Mouse (Mus musculus): ENCODE results near the gene Chst3. TPM values are rescaled to one million over a fixed set of nuclear protein-coding genes. Genes with fewer than 3 reads are reported as not detected.
"Not testable (repeated sequence)": the region's sequence is repeated elsewhere in the genome, so short reads cannot be mapped to it uniquely, and the experiment has no call there.

The Chst3 gene
- polyA plus RNA-seq, 1 experiment, result 21.7 TPM

DNA sequence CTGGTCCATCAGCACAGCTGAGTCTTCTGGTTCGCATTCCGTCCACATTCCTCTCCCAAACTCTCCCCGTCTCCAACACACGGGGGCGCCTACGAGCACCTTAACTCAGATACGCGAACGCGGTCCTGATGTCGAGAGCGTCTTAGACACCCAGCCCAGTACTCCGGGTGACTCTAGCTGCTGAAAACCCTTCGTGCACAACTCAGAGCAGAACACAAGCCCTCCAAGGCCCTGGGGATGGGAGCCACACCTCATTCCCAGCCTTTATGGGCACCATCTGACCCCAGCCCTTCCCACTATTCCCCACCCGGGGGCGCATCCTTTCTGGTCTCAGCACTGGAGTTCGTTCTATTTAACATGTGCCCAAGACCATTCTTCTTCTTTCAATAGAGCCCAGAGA lies 27.3 kb downstream of the Chst3 start:
- WGBS, result under 1% methylated on average over 17 of the region's 17 CpGs
- peaks cover 3% of the 10 kb centered on the region; the same call in 1 of the 2 replicates for H3K4me1 ChIP-seq (ENCODE audit: control insufficient read depth, insufficient read depth, low read length)
- no peak overlapping the region for H3K4me3 ChIP-seq (replicated peaks; ENCODE audit: extremely low read depth, low read depth, low read length)
- peak; percentile 71 for TF ChIP-seq CTCF (IDR thresholded peaks at IDR 0.05; ENCODE audit: insufficient read depth, low read length)
- TF ChIP-seq POLR2A (IDR thresholded peaks at IDR 0.05; ENCODE audit: borderline replicate concordance, extremely low read depth, low read depth, low read length), result no peak
- DNase-seq, result peak; percentile 69

DNA sequence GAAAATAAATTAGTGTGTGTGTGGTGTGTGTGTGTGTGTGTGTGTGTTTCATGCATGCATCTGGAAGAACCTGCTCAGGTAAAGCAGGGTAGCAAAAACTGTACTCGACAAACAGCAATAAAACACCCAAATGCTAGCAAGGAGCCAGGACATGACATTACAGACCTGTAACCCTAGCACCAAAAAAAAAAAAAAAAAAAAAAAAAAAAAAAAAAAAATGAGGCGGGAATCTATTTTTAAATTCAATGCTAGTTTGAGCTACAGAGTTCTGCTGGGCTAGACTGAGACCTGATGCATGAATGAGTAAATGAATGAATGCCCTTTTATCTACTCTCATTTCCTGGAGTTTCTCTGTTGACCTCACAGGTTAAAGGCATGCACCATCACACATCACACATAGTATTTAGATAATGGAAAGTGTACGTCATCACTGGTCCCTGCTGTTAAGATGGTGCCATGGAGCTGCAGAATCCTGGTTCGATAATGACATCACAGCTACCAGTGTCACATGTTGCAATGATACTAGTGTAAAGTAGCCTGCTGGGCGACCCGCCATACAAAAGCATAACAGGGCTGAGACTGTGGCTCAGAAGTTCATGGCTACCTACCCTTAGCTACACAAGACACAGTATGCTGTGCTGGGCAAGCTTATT lies 29.4 kb downstream of the Chst3 start:
- 0 out of 2 replicates have a peak, but pooled peaks cover 3% of the 10 kb centered on the region for H3K4me1 ChIP-seq (ENCODE audit: control insufficient read depth, insufficient read depth, low read length)
- TF ChIP-seq CTCF (IDR thresholded peaks at IDR 0.05; ENCODE audit: insufficient read depth, low read length) (no peak), POLR2A (IDR thresholded peaks at IDR 0.05; ENCODE audit: borderline replicate concordance, extremely low read depth, low read depth, low read length) (no peak)
- H3K4me3 ChIP-seq (replicated peaks; ENCODE audit: extremely low read depth, low read depth, low read length), result no peak overlapping the region
- 85% methylated on average over 6 of the region's 6 CpGs for WGBS
- no peak for DNase-seq

DNA sequence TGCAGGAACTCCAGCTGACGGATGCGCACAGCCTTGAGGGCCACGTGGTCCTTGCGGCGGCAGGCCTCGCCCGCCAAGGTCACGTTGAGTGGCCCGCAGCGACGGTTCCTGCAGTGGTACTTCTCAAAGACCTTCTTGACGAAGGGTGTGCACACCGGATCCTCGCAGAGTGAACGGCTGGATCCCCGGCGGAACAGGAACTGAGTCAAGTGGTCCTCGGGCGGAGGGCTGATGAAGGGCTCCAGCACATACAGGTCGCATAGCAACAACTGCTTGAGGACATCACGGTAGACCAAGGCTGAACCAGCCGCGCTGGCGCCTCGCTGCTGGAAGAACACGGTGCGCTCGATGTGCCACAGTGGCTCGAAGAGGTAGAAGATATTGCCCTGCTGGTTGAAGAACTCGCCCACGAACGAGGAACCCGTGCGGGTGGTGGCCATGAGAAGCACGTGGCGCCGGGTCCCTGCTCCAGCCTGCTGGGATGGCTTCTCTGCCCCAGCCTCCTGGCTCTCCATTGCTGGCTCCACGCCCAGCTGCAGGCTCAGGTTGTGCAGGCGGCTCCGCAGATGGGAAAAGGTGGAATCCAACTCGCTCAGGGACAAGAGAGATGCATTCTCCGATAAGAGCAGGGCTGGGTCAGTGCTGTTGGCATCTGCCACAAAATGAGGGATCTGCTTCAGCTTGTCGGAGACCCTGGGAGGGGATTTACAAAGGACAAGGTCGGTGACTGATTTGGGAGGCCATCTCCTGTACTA lies 32.7 kb downstream of the Chst3 start:
- no peak for TF ChIP-seq POLR2A (IDR thresholded peaks at IDR 0.05; ENCODE audit: borderline replicate concordance, extremely low read depth, low read depth, low read length)
- no peak for TF ChIP-seq CTCF (IDR thresholded peaks at IDR 0.05; ENCODE audit: insufficient read depth, low read length)
- WGBS, result 74% methylated on average over 44 of the region's 44 CpGs
- no peaks in the 10 kb centered on the region for H3K4me1 ChIP-seq (ENCODE audit: control insufficient read depth, insufficient read depth, low read length)
- DNase-seq, result peak; percentile 26
- no peak overlapping the region for H3K4me3 ChIP-seq (replicated peaks; ENCODE audit: extremely low read depth, low read depth, low read length)

DNA sequence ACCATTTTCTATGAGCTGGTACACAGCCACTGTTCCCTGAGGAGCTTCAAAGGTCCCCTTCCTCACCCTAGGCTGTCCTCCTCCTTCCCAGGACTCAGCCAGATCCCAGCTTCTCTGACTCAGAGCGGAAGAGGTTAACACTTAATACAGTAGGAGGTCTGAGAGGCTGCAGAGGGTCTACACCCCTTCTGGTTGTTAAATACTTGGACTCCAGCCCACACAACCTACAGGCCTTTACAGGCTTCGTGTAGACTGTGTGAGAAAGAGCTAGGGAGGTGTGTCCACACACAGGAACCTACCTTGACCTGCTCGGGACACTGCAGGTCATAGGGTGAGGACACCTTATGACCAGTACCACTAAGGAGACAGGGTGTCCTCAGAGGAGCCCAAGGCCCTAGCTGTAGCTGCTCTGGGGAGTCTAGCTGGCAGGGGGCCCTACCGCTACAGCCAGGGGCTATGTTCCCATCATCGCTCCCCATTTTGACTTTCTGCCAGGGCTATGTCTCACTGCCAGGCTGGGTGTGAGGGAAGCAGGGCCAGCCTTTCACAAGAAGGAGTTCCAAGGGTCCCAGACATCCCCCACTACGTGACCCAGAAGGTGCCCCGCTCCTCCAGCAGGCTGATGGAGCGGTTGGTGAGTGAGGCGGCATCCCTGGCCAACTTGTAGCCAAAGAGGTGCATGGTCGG lies 33.9 kb downstream of the Chst3 start:
- Histone ChIP-seq H3K4me1 (ENCODE audit: control insufficient read depth, insufficient read depth, low read length) (no peaks in the 10 kb centered on the region), H3K4me3 (replicated peaks; ENCODE audit: extremely low read depth, low read depth, low read length) (no peak overlapping the region)
- no peak for DNase-seq
- 70% methylated on average over 10 of the region's 10 CpGs for WGBS
- TF ChIP-seq POLR2A (IDR thresholded peaks at IDR 0.05; ENCODE audit: borderline replicate concordance, extremely low read depth, low read depth, low read length) (no peak), CTCF (IDR thresholded peaks at IDR 0.05; ENCODE audit: insufficient read depth, low read length) (no peak)

DNA sequence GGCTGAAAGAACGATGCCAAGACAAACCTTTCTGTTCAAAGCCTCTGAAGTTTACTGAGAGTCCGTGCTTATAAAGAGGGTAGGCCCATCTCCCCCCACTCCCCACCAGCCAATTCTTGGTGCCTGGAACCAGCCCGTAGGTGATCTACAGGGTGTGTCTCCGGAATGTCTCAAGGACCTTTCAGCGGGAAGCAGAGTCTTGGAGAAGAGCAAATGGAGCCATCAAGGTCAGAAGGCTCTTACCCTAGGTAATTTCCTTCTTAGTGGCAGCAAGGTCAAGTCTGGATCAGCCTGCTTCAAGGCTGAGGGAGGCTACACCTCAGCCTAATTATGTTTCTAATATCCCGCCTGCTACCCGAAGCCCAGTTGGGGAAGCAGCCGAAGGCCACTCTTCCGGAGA lies 43.8 kb downstream of the Chst3 start:
- 91% methylated on average over 9 of the region's 9 CpGs for WGBS
- H3K4me1 ChIP-seq (ENCODE audit: control insufficient read depth, insufficient read depth, low read length); DNase-seq; H3K4me3 ChIP-seq (replicated peaks; ENCODE audit: extremely low read depth, low read depth, low read length): not testable (repeated sequence)

DNA sequence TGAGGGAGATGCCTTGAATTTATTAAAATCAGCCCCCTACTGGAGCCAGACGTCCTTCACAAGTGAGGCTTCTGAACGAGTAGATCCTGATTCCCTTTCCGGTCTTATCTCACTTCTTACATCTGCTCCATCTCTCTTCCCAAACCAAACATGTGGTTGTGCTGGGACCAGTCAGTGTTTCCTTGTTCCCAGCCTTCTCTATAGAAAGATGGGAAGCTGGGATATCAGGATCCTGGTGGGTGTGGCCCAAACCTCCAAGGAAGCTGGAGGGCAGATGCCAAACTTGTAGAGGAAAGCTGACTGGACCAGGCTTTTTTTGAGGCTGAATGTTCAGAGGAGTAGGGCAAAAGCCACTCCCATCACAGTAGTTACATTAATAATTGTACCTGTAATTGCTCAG lies 44.6 kb downstream of the Chst3 start:
- TF ChIP-seq POLR2A (IDR thresholded peaks at IDR 0.05; ENCODE audit: borderline replicate concordance, extremely low read depth, low read depth, low read length) (no peak), CTCF (IDR thresholded peaks at IDR 0.05; ENCODE audit: insufficient read depth, low read length) (no peak)
- no peak for DNase-seq
- 54% methylated on average over 3 of the region's 3 CpGs for WGBS
- Histone ChIP-seq H3K4me1 (ENCODE audit: control insufficient read depth, insufficient read depth, low read length) (no peaks in the 10 kb centered on the region), H3K4me3 (replicated peaks; ENCODE audit: extremely low read depth, low read depth, low read length) (no peak overlapping the region)

DNA sequence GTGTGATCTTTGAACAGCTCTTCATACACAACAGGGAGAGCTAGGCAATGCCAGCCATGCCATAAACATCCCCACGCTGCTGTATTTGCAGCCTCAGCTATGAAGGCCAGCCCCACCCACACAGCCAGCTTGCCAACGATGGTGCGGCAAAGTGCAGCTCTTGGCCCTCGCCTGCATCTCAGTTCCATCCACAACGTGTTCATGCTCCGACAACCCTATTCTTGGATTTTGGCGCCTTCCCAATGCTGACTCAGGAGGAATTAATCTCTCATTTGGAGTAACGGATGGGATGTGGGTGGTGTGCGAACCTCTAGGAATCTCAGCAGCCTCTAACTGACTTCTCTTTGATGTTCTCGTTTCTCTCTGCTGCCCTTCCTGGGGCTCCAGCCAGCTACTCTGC lies 46.0 kb downstream of the Chst3 start:
- TF ChIP-seq POLR2A (IDR thresholded peaks at IDR 0.05; ENCODE audit: borderline replicate concordance, extremely low read depth, low read depth, low read length) (no peak), CTCF (IDR thresholded peaks at IDR 0.05; ENCODE audit: insufficient read depth, low read length) (no peak)
- Histone ChIP-seq H3K4me3 (replicated peaks; ENCODE audit: extremely low read depth, low read depth, low read length) (no peak overlapping the region), H3K4me1 (ENCODE audit: control insufficient read depth, insufficient read depth, low read length) (no peaks in the 10 kb centered on the region)
- no peak for DNase-seq
- 57% methylated on average over 10 of the region's 10 CpGs for WGBS

DNA sequence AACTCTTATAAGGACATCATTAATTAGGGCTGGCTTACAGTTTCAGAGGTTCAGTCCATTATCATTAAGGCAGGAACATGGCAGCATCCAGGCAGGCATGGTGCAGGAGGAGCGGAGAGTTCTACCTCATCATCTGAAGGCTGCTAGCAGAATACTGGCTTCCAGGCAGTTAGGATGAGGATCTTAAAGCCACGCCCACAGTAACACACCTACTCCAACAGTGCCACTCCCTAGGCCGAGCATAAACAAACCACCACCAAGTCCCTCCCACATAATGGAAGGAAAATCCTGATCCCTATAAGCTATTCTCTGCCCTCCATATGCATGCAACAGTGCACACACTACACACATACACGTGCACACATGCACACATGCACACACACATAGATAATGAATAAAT lies 46.8 kb downstream of the Chst3 start:
- H3K4me3 ChIP-seq (replicated peaks; ENCODE audit: extremely low read depth, low read depth, low read length), result no peak overlapping the region
- TF ChIP-seq CTCF (IDR thresholded peaks at IDR 0.05; ENCODE audit: insufficient read depth, low read length), result no peak
- WGBS, result 83% methylated on average over 4 of the region's 4 CpGs
- no peak for DNase-seq
- H3K4me1 ChIP-seq (ENCODE audit: control insufficient read depth, insufficient read depth, low read length), result no peaks in the 10 kb centered on the region

DNA sequence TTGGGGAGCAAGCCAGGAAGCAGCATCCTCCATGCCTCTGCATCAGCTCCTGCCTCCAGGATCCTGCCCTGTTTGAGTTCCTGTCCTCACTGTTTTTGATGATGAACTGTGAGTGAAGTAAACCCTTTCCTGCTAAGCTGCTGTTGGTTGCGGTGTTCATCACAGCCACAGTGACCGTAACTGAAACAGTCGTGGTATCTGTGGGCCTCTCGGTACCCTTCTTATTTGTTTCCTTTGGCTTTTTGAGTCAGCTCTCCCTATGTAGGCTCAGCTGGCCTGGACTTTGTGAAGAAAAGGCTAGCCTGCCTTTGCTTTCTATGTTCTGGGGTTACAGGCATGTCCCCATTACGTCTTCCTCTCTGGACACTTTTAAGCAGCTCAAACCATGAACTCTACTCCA lies 47.7 kb downstream of the Chst3 start:
- no peak for TF ChIP-seq POLR2A (IDR thresholded peaks at IDR 0.05; ENCODE audit: borderline replicate concordance, extremely low read depth, low read depth, low read length)
- no peak for TF ChIP-seq CTCF (IDR thresholded peaks at IDR 0.05; ENCODE audit: insufficient read depth, low read length)
- Histone ChIP-seq H3K4me3 (replicated peaks; ENCODE audit: extremely low read depth, low read depth, low read length) (no peak overlapping the region), H3K4me1 (ENCODE audit: control insufficient read depth, insufficient read depth, low read length) (no peaks in the 10 kb centered on the region)
- WGBS, result 90% methylated on average over 5 of the region's 5 CpGs
- no peak for DNase-seq
